Mouse (Mus musculus) midbrain, embryonic 12.5 days (tissue): Measurements from ENCODE around the gene Lgr5. TPM values are rescaled to one million over a fixed set of nuclear protein-coding genes. Genes with fewer than 3 reads are reported as not detected.

Source experiments
- ATAC-seq: fragments of 200-750 bp; cut with Nextera tagmentation; 2 replicates; pipeline ENCODE4 v1.8.0; 2017; ENCODE audit warnings: low read depth, moderate TSS enrichment, moderate library complexity; ENCODE audit not compliant: low FRiP score
- H3K27ac ChIP-seq: fragments of 300-500 bp; sonication (generic); replicated peaks from 2 replicates; pipeline ENCODE4 v1.5.1; 2016; ENCODE audit warnings: mild to moderate bottlenecking
- H3K27me3 ChIP-seq: fragments of 300-500 bp; sonication (generic); 2 replicates; pipeline ENCODE4 v1.6.1; 2016; ENCODE audit warnings: mild to moderate bottlenecking
- H3K36me3 ChIP-seq: fragments of 300-500 bp; sonication (generic); 2 replicates; pipeline ENCODE4 v1.6.1; 2016
- H3K4me1 ChIP-seq: fragments of 300-500 bp; sonication (generic); 2 replicates; pipeline ENCODE4 v1.6.1; 2016
- H3K4me2 ChIP-seq: fragments of 300-500 bp; sonication (generic); replicated peaks from 2 replicates; pipeline ENCODE4 v1.6.1; 2016; ENCODE audit warnings: mild to moderate bottlenecking, moderate library complexity
- H3K4me3 ChIP-seq: fragments of 300-500 bp; sonication (generic); 2 replicates; pipeline ENCODE4 v1.5.1; 2016; ENCODE audit warnings: mild to moderate bottlenecking
- H3K9ac ChIP-seq: fragments of 300-500 bp; sonication (generic); replicated peaks from 2 replicates; pipeline ENCODE4 v1.6.1; 2016; ENCODE audit warnings: mild to moderate bottlenecking, moderate library complexity
- H3K9me3 ChIP-seq: fragments of 300-500 bp; sonication (generic); 2 replicates; pipeline ENCODE4 v1.6.1; 2016; ENCODE audit warnings: mild to moderate bottlenecking
- WGBS: fragments of 180-500 bp; shearing (Covaris S2); methylation state at CpG from one replicate; pipeline ENCODE4 v1.1.7; 2016; 5-methylcytosine and 5-hydroxymethylcytosine counted together
- polyA plus RNA-seq: library from polyadenylated mRNA; unstranded; fragments of >200 nt; fragmentation: Nextera tagmentation; extraction: Ambion mirVana; gene quantifications from 2 replicates; pipeline ENCODE4 v1.2.1, GENCODE M21; 2016

The Lgr5 gene
- polyA plus RNA-seq, 1 experiment from 2014 or later = 3.3 TPM

GRCm38 (mm10) chr10:115569712-115570491 lies 17.7 kb downstream of the Lgr5 start, which contains the start of gene A930009A15Rik:
TSS of gene A930009A15Rik (plus strand) at chr10:115569986.
- Histone ChIP-seq H3K27me3 (peaks cover 4% of the 10 kb centered on the region; the same call in 1 of the 2 replicates), H3K4me2 (0 out of 2 replicates have a peak within 1 kb of the TSS, but pooled peaks have one; percentile 0), H3K9ac (no peak within 1 kb of the TSS), H3K4me3 (no peak within 1 kb of the TSS), H3K36me3 (no peaks in the 10 kb centered on the region), H3K27ac (peak within 1 kb of the TSS; percentile 39; the same call in 1 of the 2 replicates), H3K9me3 (0 out of 2 replicates have a peak, but pooled peaks cover 5% of the 10 kb centered on the region), H3K4me1 (peaks cover 20% of the 10 kb centered on the region)
- WGBS = 51% methylated on average over 15 of the region's 15 CpGs
- no peak for ATAC-seq

- no peaks in the 10 kb centered on the region for H3K4me1 ChIP-seq
- peaks cover 11% of the 10 kb centered on the region; the same call in 1 of the 2 replicates for H3K27me3 ChIP-seq
- no peak overlapping the region for H3K27ac ChIP-seq
- no peak overlapping the region for H3K4me3 ChIP-seq
- H3K4me2 ChIP-seq = no peak overlapping the region
- no peak for ATAC-seq
- no peak overlapping the region for H3K9ac ChIP-seq
- no peaks in the 10 kb centered on the region for H3K36me3 ChIP-seq
- WGBS = 90% methylated on average over 5 of the region's 5 CpGs
- 0 out of 2 replicates have a peak, but pooled peaks cover 5% of the 10 kb centered on the region for H3K9me3 ChIP-seq
Observed at GRCm38 (mm10) chr10:115563961-115564360, 23.6 kb downstream of the Lgr5 start.

DNA sequence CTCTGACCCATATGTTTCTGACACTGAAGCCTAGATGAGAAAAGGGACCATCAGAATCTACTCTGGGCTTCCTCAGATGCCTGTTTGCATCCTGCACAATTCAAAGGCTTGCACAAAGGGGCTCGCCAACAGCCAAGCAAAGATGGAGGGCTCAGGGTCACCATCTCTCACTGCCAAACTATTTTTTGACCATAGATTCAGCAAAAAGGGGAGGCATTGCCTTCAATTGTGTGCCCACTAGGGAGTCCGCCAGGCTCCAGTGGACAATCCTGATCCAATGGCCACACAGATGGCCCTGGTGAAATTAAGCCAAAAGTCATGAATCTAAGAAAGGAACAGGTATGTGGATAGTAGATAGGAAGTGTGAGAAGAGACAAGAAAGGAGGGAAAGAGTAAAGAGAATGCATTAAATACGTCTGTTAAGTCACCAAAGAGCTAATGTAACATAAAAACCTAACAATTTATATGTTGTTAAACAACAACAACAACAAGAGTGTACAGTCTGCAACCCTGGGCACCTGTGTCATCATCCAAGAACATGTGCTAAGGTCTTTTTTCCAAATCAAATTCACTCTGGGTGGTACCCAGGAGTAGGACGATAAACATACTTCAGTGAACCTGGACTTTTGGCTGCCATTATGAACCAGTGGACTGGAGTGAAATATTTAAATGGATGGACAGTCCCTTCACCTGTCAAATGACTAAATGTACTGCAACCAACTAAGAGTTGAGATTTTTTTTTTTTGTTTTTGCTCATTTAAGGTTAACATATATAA lies 24.5 kb downstream of the Lgr5 start:
- H3K27me3 ChIP-seq = peaks cover 11% of the 10 kb centered on the region; the same call in 1 of the 2 replicates
- 85% methylated on average over 4 of the region's 4 CpGs for WGBS
- no peak overlapping the region for H3K4me2 ChIP-seq
- no peak overlapping the region for H3K9ac ChIP-seq
- H3K27ac ChIP-seq = no peak overlapping the region
- H3K4me1 ChIP-seq = no peaks in the 10 kb centered on the region
- H3K36me3 ChIP-seq = no peaks in the 10 kb centered on the region
- no peak for ATAC-seq
- no peak overlapping the region for H3K4me3 ChIP-seq
- 0 out of 2 replicates have a peak, but pooled peaks cover 5% of the 10 kb centered on the region for H3K9me3 ChIP-seq

DNA sequence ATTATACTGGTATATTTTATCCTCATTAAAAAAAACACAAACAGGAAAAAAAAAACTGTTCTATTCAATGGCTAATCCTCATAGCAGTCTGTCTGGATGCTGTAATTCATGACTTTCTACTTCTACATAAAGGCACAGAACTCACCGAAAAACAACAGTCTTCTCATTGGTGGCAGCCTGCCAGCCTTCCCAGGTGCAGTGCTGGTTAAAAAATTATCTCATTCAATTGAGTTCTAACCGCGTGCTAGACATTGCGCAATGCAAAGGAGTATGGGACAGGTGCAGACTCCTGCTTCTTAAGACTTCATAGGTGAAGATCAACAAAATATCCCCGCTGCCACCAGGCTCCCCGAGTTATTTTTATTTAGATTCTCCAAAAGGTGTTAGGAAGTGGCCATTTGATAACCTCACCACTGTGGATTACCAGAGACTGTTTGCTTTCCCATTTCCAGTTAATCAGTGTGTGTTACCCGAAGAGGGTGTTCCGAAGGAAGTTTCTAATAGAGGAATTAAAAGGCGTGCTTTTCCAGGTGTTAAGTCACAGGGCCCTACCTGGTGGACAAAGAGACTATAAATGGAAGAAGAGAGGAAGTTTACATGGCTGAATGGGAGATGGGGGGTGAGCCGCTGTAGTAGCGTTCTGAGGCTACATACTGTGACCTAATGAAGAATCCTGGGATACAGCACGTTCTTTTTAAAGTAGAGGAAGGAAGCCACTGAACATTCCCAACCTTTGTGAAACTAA lies 26.3 kb downstream of the Lgr5 start:
- no peak overlapping the region for H3K9ac ChIP-seq
- H3K36me3 ChIP-seq = no peaks in the 10 kb centered on the region
- H3K27ac ChIP-seq = no peak overlapping the region
- no peak overlapping the region for H3K4me3 ChIP-seq
- peaks cover 8% of the 10 kb centered on the region; the same call in 1 of the 2 replicates for H3K4me1 ChIP-seq
- no peak overlapping the region for H3K4me2 ChIP-seq
- WGBS = 68% methylated on average over 12 of the region's 12 CpGs
- no peak for ATAC-seq
- no peaks in the 10 kb centered on the region for H3K9me3 ChIP-seq
- peaks cover 14% of the 10 kb centered on the region for H3K27me3 ChIP-seq

- Histone ChIP-seq H3K9me3 (no peaks in the 10 kb centered on the region), H3K27ac (no peak overlapping the region), H3K9ac (no peak overlapping the region), H3K4me3 (no peak overlapping the region), H3K36me3 (no peaks in the 10 kb centered on the region), H3K4me1 (peaks cover 8% of the 10 kb centered on the region), H3K27me3 (peaks cover 9% of the 10 kb centered on the region), H3K4me2 (peak overlapping the region; percentile 23)
- ATAC-seq = peak; percentile 77
- WGBS = 16% methylated on average over 12 of the region's 12 CpGs
Observed at GRCm38 (mm10) chr10:115556738-115557242, 30.8 kb downstream of the Lgr5 start.

DNA sequence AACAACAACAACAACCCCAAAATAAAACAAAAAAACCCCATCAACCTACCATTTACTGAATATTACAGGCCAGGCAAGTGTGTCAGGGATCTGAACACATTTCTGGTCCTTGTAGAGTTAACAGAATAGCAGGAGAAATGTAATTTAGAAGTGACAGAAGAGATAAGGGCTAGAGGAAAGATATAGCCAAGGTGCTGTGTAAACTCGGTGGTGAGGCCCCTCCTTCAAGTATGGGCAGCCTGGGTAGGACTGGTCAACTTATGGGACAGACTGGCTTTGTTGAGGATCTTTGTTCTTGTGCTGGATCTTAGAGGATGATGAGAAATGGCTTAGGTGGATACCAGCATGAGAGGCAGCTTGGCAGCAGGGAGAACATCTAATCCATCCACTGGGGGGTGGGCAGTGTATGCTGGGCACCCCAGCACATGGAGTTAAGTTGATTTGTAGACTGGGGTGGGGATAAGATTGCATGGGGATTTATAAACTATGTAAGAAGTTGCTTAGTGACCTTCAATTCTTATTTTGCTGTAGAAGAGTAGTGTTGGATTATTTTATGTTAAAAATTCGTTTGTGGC lies 32.3 kb downstream of the Lgr5 start:
- 67% methylated on average over 2 of the region's 2 CpGs for WGBS
- H3K27me3 ChIP-seq = peaks cover 4% of the 10 kb centered on the region
- no peak for ATAC-seq

GRCm38 (mm10) chr10:115553352-115554113 lies 34.0 kb downstream of the Lgr5 start:
- no peak for ATAC-seq
- Histone ChIP-seq H3K9me3 (no peaks in the 10 kb centered on the region), H3K4me2 (no peak overlapping the region), H3K36me3 (no peaks in the 10 kb centered on the region), H3K9ac (no peak overlapping the region), H3K4me1 (peaks cover 8% of the 10 kb centered on the region), H3K4me3 (no peak overlapping the region), H3K27me3 (peaks cover 4% of the 10 kb centered on the region; the same call in 1 of the 2 replicates), H3K27ac (no peak overlapping the region)
- WGBS = 48% methylated on average over 11 of the region's 11 CpGs

More for the DNA sequence above, 32.3 kb downstream of the Lgr5 start:
- H3K9ac ChIP-seq = no peak overlapping the region
- no peak overlapping the region for H3K4me2 ChIP-seq
- no peaks in the 10 kb centered on the region for H3K36me3 ChIP-seq
- no peak overlapping the region for H3K4me3 ChIP-seq
- no peak overlapping the region for H3K27ac ChIP-seq
- H3K9me3 ChIP-seq = no peaks in the 10 kb centered on the region
- peaks cover 8% of the 10 kb centered on the region for H3K4me1 ChIP-seq

- Histone ChIP-seq H3K36me3 (no peaks in the 10 kb centered on the region), H3K27ac (no peak overlapping the region), H3K9me3 (no peaks in the 10 kb centered on the region), H3K4me2 (no peak overlapping the region), H3K4me1 (no peaks in the 10 kb centered on the region; the same call in 1 of the 2 replicates), H3K27me3 (no peaks in the 10 kb centered on the region), H3K4me3 (no peak overlapping the region), H3K9ac (no peak overlapping the region)
- ATAC-seq = no peak
- whole genome bisulfite sequencing = 87% methylated on average over 3 of the region's 3 CpGs
Observed at GRCm38 (mm10) chr10:115551069-115551468, 36.5 kb downstream of the Lgr5 start.

- WGBS = 41% methylated on average over 7 of the region's 7 CpGs
- Histone ChIP-seq H3K9me3 (no peaks in the 10 kb centered on the region), H3K36me3 (no peaks in the 10 kb centered on the region), H3K4me1 (no peaks in the 10 kb centered on the region; the same call in 1 of the 2 replicates), H3K9ac (no peak overlapping the region), H3K4me3 (no peak overlapping the region), H3K27ac (no peak overlapping the region), H3K27me3 (no peaks in the 10 kb centered on the region), H3K4me2 (no peak overlapping the region)
- no peak for ATAC-seq
Observed at GRCm38 (mm10) chr10:115550253-115550652, 37.3 kb downstream of the Lgr5 start.

- 85% methylated on average over 6 of the region's 6 CpGs for WGBS
- no peak overlapping the region for H3K27ac ChIP-seq
- H3K4me1 ChIP-seq = no peaks in the 10 kb centered on the region
- no peaks in the 10 kb centered on the region for H3K36me3 ChIP-seq
- H3K9ac ChIP-seq = no peak overlapping the region
- H3K9me3 ChIP-seq = no peaks in the 10 kb centered on the region
- no peak overlapping the region for H3K4me3 ChIP-seq
- H3K4me2 ChIP-seq = no peak overlapping the region
- H3K27me3 ChIP-seq = no peaks in the 10 kb centered on the region
- no peak for ATAC-seq
Observed at GRCm38 (mm10) chr10:115542917-115543316, 44.7 kb downstream of the Lgr5 start.
